Mouse (Mus musculus) CD8-positive naive resting alpha-beta T cell, adult 2 months (primary cell): ENCODE measurements around the gene Nup133.
"Not testable (repeated sequence)": the region's sequence is repeated elsewhere in the genome, so short reads cannot be mapped to it uniquely, and the experiment has no call there.

Experiments
- DNase-seq, 2 experiments: peaks; one replicate each; pipeline ENCODE4 v3.0.0; 2022; ENCODE audit warnings: low read depth in 2 of 2, low spot score in 2 of 2

Nup133 gene

GRCm38 (mm10) chr8:123948942-123949685 lies at the start of gene Nup133:
Gene Nup133 (minus strand): TSS chr8:123949265.
- DNase-seq, result peak; percentile 98 to 99

DNA sequence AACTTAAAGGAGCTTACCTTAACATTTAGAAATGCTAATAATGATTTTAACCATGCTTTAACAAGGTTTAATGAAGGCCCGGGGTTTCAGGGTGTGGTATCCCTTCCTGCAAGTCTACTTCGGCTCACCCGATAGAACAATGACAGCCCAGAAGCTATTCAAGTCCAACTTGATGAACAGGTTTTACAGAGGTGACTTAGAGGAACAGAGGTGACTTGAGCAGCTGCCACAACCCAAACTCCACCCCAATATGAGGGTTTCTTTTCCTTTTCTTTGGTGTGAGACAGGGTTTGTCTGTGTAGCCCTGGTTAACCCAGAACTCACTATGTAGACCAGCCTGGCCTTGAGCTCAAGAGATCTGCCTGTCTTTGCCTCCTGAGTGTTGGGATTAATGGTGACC lies 44.9 kb upstream of the Nup133 start:
- DNase-seq, result no peak

- DNase-seq, result no peak
Observed at GRCm38 (mm10) chr8:123993597-123993996, 44.5 kb upstream of the Nup133 start.

- no peak for DNase-seq
Observed at GRCm38 (mm10) chr8:123992587-123992986, 43.5 kb upstream of the Nup133 start.

- no peak for DNase-seq
Observed at GRCm38 (mm10) chr8:123990277-123991049, 41.4 kb upstream of the Nup133 start.

DNA sequence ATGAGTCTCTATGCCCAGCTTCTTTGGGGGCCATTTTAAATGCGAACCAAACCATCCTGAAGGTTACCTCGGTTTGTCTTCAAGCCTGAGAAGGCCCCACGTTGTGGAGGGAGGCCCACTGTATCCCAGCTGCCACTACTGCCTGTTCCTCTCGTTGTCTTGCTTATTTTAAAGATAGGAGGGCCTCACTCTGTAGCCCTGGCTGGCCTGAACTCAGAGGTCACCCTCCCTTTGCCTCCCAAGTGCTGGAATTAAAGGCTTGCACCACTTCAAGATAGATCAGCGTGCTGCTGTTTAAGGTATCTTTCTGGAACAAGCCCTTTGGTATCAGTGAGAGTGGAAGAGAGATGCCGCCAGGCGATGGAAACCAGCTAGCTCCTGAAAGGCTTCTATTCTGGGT lies 40.1 kb upstream of the Nup133 start:
- DNase-seq, result no peak

DNA sequence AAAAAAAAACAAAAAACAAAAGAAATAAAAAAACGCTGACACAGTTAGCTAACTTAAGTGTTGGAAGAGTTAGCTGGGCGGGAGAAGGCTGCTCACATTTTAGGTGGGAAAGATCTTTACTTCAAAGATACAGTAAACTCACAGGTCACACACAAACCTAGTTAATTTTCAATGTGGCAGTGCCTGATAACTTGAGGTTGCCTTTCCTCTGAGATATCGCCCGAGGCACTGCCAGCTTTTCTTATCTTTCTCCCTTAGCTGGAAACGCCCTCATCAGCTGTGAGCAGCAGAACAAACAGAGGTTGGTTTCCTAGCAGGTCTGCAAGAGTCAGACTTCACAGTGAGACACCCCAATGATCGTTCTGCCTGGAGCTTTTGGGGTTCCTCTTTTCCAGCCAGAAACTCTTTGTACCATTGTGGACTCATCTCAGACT lies 39.6 kb upstream of the Nup133 start:
- DNase-seq, result no peak

GRCm38 (mm10) chr8:123982826-123983400 lies 33.8 kb upstream of the Nup133 start, which contains the start of gene Abcb10:
Gene Abcb10 (minus strand): TSS chr8:123983122.
- DNase-seq, result peak; percentile 30 to 34

DNA sequence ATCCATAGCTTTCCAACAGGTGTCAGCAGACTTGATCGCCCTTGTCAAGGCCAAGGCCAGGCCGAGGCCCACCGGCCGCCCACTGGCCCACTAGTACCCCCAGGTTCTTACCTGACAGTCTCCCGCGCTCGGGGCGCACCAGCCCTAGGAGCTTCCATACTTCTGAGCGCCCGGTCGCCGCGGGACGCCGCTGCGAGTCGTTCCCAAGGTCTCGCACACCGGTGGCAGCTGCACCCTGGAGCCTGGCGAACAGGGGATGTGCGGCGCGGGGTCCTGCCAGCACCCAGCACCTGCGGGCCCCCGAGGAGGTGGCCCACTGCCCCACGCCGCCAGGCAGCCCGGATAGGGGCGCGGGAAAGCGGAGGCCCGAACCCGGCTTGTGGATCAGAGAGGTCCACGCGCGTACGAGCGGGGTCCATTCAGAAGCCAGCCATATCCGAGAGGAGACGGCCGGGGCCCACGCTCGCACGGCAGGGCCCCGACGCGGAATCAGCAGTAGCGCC lies 33.3 kb upstream of the Nup133 start:
- peak; percentile 14 to 24 for DNase-seq

DNA sequence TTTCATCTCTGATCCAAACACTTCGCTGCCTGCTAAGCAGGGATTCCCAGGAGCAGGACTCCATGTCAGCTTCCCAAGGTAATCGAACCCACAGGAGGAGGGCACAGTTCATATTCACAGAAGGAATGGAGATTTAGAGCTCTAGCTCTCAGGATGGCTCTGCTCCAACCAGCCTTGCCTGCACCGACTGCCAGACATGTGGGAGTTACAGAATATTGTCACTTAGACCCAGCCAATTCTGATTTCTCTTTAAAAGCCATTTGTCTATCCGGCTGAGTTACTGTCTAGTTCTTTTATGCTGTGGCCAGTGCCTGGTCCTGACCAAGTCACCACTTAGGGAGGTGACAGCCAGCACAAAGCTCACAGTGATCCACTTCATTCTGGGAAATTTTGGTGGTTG lies 32.6 kb upstream of the Nup133 start:
- no peak for DNase-seq

DNA sequence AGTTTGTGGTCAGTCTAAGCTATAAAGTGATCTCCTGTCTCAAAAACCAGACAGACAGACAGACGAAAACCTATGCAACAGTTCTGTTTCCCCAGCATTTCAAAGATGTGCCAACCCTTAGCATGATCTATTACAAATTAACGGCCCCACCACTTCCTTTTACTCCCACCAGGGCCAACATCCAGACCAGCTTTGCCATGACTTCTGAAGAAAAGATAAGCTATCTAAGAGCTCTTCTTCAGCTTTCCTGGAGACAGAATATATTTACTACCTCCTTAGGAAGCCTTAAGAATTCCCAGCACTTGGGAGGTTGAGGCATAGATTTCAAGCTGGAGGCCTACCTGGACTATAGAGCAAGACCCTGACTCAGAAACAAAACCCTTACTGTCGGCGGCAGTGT lies 31.2 kb upstream of the Nup133 start:
- no peak for DNase-seq

DNA sequence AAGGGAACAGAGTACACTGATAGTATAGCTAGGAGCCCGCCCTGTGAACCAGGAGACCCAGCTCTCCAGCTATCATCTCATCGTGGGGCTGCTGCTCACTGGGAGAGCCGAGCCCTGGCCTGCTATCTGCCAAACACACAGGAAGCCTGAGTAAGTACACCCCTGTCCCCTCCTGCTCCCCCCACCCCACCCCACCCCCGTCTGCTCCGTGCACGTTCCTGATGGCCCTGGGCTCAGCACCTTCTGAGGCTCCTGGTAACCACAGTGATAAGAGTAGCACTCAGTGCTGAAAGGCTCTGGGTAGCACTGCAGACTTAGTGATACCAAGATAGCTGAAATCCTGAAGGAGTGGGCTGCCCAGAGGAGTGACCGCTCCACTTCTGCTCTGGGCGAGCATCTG lies 29.9 kb upstream of the Nup133 start:
- no peak for DNase-seq

DNA sequence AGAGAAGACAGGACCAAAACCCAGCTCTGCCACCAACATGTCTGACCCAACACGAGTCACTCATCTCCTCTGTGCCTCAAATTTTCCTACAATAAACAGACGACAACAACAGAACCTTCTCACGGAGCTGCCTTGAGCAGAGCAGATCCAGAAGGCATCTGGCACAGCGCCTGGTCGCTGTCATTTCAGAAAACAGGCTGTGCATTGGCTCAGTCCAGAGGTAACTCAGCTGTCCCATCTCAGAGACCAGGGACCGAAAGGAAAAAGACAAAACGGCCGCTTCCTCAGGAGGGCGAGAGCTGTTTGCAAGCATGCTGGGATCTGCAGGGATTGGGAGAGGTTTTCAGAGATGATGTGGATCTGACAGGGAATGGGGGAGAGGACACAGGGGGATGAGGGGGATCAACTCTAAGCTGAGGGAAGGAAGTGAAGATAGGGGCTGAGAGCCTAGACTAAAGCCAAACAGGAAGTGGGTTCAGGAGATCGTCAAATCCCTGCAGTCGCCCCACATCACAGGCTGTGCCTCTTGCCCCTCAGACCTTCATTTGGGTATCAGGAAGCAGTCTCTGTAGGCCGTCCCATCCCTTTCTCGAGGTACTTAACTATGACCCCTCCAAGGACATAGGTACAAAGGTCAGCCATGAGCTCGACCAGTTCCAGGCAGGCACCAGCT lies 29.2 kb upstream of the Nup133 start:
- no peak for DNase-seq

- no peak for DNase-seq
Observed at GRCm38 (mm10) chr8:123977499-123977898, 28.4 kb upstream of the Nup133 start.

- no peak for DNase-seq
Observed at GRCm38 (mm10) chr8:123973495-123973894, 24.4 kb upstream of the Nup133 start.

DNA sequence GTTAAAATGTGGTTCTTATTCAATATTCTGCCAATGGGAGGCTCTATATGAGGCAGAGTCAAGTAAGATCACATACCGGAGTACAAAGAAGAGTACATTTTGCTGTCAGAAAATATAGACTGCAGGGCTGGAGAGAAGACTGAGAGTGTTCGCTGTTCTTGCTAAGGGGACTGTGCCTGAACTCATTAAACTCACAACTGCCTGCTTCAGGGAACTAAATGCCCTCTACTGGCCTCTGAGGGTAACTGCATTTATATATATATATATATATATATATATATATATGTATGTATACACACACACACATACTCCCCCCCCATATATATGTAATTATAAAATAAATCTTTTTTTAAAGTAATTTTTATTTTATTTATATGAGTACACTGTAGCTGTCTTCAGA lies 17.8 kb upstream of the Nup133 start:
- no peak for DNase-seq

- no peak for DNase-seq
Observed at GRCm38 (mm10) chr8:123961371-123961770, 12.3 kb upstream of the Nup133 start.

GRCm38 (mm10) chr8:123960556-123960955 lies 11.5 kb upstream of the Nup133 start:
- DNase-seq, result not testable (repeated sequence)

- no peak for DNase-seq
Observed at GRCm38 (mm10) chr8:123960056-123960455, 11.0 kb upstream of the Nup133 start.

DNA sequence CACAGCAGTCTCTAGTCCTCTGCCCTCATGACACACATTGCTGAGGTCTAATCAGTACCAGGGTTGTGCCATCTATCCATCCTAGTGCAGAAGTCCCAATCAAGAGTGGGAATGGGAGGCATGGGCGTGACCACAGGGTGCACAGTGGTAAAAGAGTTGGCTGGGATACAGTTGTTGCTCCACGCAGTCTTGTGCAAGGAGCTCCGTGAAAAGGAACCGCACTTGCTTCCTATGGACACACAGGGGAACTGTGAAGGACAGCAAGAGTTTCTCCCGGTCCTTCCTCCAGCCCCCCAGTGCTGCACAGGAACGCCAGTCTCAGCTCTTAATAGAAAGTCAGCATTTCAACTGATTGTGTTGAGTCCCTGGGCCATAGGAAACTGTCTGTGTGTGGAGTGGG lies 10.4 kb upstream of the Nup133 start:
- no peak for DNase-seq

- DNase-seq, result no peak
Observed at GRCm38 (mm10) chr8:123958130-123958529, 9.1 kb upstream of the Nup133 start.
